Mouse (Mus musculus): ENCODE results near the gene Dmkn.
A peak's percentile ranks its signal among the peaks of the same experiment; 100 is the strongest.
"Not testable (repeated sequence)": the region's sequence is repeated elsewhere in the genome, so short reads cannot be mapped to it uniquely, and the experiment has no call there.

Dmkn gene

GRCm38 (mm10) chr7:30763456-30763855, at the start of gene Dmkn:
Dmkn (plus strand) TSS chr7:30763756.
- DNase-seq, result no peak

- peak; percentile 49 to 59 for DNase-seq
These were observed 46.4 kb upstream of the Dmkn start for GRCm38 (mm10) chr7:30717006-30717715.

GRCm38 (mm10) chr7:30717716-30718046, 45.9 kb upstream of the Dmkn start:
- no peak for DNase-seq

GRCm38 (mm10) chr7:30719669-30720068, 43.9 kb upstream of the Dmkn start:
- no peak for DNase-seq

GRCm38 (mm10) chr7:30721286-30721685, 42.3 kb upstream of the Dmkn start:
- peak; percentile 46 to 63 for DNase-seq

GRCm38 (mm10) chr7:30723274-30723953, 40.1 kb upstream of the Dmkn start:
- DNase-seq, result no peak

- no peak for DNase-seq
These were observed 35.3 kb upstream of the Dmkn start for GRCm38 (mm10) chr7:30728214-30728613.

GRCm38 (mm10) chr7:30728739-30729395, 34.7 kb upstream of the Dmkn start:
- DNase-seq, result no peak

GRCm38 (mm10) chr7:30729396-30730063, 34.0 kb upstream of the Dmkn start, which contains the start of gene Tmem147:
Tmem147 (minus strand) TSS chr7:30729540.
- DNase-seq, result peak; percentile 99

- DNase-seq, result peak; percentile 54 to 55
These were observed 33.4 kb upstream of the Dmkn start for GRCm38 (mm10) chr7:30730064-30730722.

GRCm38 (mm10) chr7:30736211-30736610, 27.3 kb upstream of the Dmkn start:
- DNase-seq, result no peak

GRCm38 (mm10) chr7:30742570-30742969, 21.0 kb upstream of the Dmkn start:
- not testable (repeated sequence) for DNase-seq

GRCm38 (mm10) chr7:30743617-30744016, 19.9 kb upstream of the Dmkn start, which contains the start of gene Gapdhs:
Gapdhs (minus strand) TSS chr7:30743681.
- not testable (repeated sequence) for DNase-seq

- DNase-seq, result no peak
These were observed 19.4 kb upstream of the Dmkn start for GRCm38 (mm10) chr7:30744022-30744598.

- no peak for DNase-seq
These were observed 15.9 kb upstream of the Dmkn start for GRCm38 (mm10) chr7:30747525-30748204.

- no peak for DNase-seq
These were observed 13.5 kb upstream of the Dmkn start for GRCm38 (mm10) chr7:30749824-30750606.

- DNase-seq, result no peak
These were observed 12.4 kb upstream of the Dmkn start, which contains the start of gene Sbsn for GRCm38 (mm10) chr7:30751086-30751669. Sbsn (plus strand) TSS chr7:30751471.

- no peak for DNase-seq
These were observed 6.6 kb upstream of the Dmkn start for GRCm38 (mm10) chr7:30757001-30757400.

- DNase-seq, result peak; percentile 18 to 53
These were observed 4.7 kb upstream of the Dmkn start for GRCm38 (mm10) chr7:30758853-30759252.

GRCm38 (mm10) chr7:30761769-30762352, 1.7 kb upstream of the Dmkn start:
- DNase-seq, result no peak
